Mouse (Mus musculus) thymus, adult 2 months (tissue): ENCODE results near the gene Tuft1.

Experiments
- CTCF ChIP-seq: fragments of 200-500 bp; IDR thresholded peaks from 2 replicates; pipeline ENCODE4 v1.5.1; 2012; ENCODE audit warnings: mild to moderate bottlenecking, control low read depth, low read length, moderate library complexity, borderline replicate concordance; ENCODE audit not compliant: control insufficient read depth, poor library complexity, insufficient read depth; ENCODE audit errors: extremely low read depth
- POLR2A ChIP-seq: fragments of 200-500 bp; IDR thresholded peaks from 2 replicates; pipeline ENCODE4 v1.6.1; 2012; ENCODE audit warnings: mild to moderate bottlenecking, low read length, control low read depth, moderate library complexity; ENCODE audit not compliant: control insufficient read depth, poor library complexity, insufficient read depth; ENCODE audit errors: extremely low read depth

- no peak for TF ChIP-seq CTCF
- no peak for TF ChIP-seq POLR2A
These were observed 93.5 kb downstream of the Tuft1 start for GRCm38 (mm10) chr3:94565127-94565526.
